8 mouse cellular contexts compared by ENCODE assay signal in genomic region chrX:43430581-43430980, GRCm38 (mm10). TPM values are rescaled to one million over a fixed set of nuclear protein-coding genes. Genes with fewer than 3 reads are reported as not detected.
DNase-seq lines count a peak whose midpoint lies in the region; ATAC-seq lines count a peak whose summit lies in the region.

No protein-coding gene starts in this region.

- H3K9ac ChIP-seq in lung, embryonic 16.5 days (ENCODE audit: low read length) = no peak overlapping the region
- no peak overlapping the region for H3K9ac ChIP-seq in embryonic facial prominence, embryonic 13.5 days
- no peak overlapping the region for H3K9ac ChIP-seq in intestine, embryonic 15.5 days

- no peaks in the 10 kb centered on the region for H3K4me1 ChIP-seq in lung, embryonic 16.5 days (replicated peaks; ENCODE audit: control insufficient read depth, insufficient read depth, low read length)
- no peaks in the 10 kb centered on the region for H3K4me1 ChIP-seq in embryonic facial prominence, embryonic 13.5 days
- no peaks in the 10 kb centered on the region for H3K4me1 ChIP-seq in intestine, embryonic 15.5 days (replicated peaks)

- DNase-seq in lung, postnatal 10 days = no peak
- peak; percentile 73 for DNase-seq in retina, embryonic 14.5 days (ENCODE audit: low spot score)
- DNase-seq in adrenal gland, adult 8-10 months = no peak
- DNase-seq in thymus, postnatal 10 days (ENCODE audit: low spot score in 2 of 2) = no peak
- DNase-seq in urinary bladder, postnatal 4 days (ENCODE audit: low spot score in 2 of 2) = no peak

- no peaks in the 10 kb centered on the region for H3K9me3 ChIP-seq in lung, embryonic 16.5 days (ENCODE audit: control insufficient read depth, low read length)
- no peaks in the 10 kb centered on the region for H3K9me3 ChIP-seq in embryonic facial prominence, embryonic 13.5 days
- no peaks in the 10 kb centered on the region for H3K9me3 ChIP-seq in intestine, embryonic 15.5 days

- peaks cover 8% of the 10 kb centered on the region for H3K27me3 ChIP-seq in lung, embryonic 16.5 days (ENCODE audit: control insufficient read depth, insufficient read depth, low read depth, low read length)
- H3K27me3 ChIP-seq in embryonic facial prominence, embryonic 13.5 days = peaks cover 20% of the 10 kb centered on the region
- peaks cover 5% of the 10 kb centered on the region for H3K27me3 ChIP-seq in intestine, embryonic 15.5 days (replicated peaks)

- H3K36me3 ChIP-seq in lung, embryonic 16.5 days (ENCODE audit: control insufficient read depth, insufficient read depth, low read length) = no peaks in the 10 kb centered on the region
- H3K36me3 ChIP-seq in embryonic facial prominence, embryonic 13.5 days = no peaks in the 10 kb centered on the region
- no peaks in the 10 kb centered on the region for H3K36me3 ChIP-seq in intestine, embryonic 15.5 days

- H3K27ac ChIP-seq in lung, embryonic 16.5 days (ENCODE audit: low read length) = no peak overlapping the region
- H3K27ac ChIP-seq in embryonic facial prominence, embryonic 13.5 days = no peak overlapping the region
- no peak overlapping the region for H3K27ac ChIP-seq in intestine, embryonic 15.5 days

- no peak for ATAC-seq in lung, embryonic 16.5 days (ENCODE audit: low read depth)
- no peak for ATAC-seq in embryonic facial prominence, embryonic 13.5 days (ENCODE audit: insufficient number of reproducible peaks, insufficient read depth, low FRiP score, low TSS enrichment, low read depth)
- ATAC-seq in intestine, embryonic 15.5 days = peak; percentile 54

- H3K4me2 ChIP-seq in lung, embryonic 16.5 days (ENCODE audit: low read depth, low read length) = peak overlapping the region; percentile 53
- H3K4me2 ChIP-seq in embryonic facial prominence, embryonic 13.5 days = peak overlapping the region; percentile 67
- H3K4me2 ChIP-seq in intestine, embryonic 15.5 days (replicated peaks) = peak overlapping the region; percentile 71

- H3K4me3 ChIP-seq in lung, embryonic 16.5 days (ENCODE audit: low read length) = peak overlapping the region; percentile 29
- peak overlapping the region; percentile 40 for H3K4me3 ChIP-seq in embryonic facial prominence, embryonic 13.5 days
- H3K4me3 ChIP-seq in intestine, embryonic 15.5 days (replicated peaks) = peak overlapping the region; percentile 35

- 9% methylated on average over 11 of the region's 11 CpGs for WGBS in lung, embryonic 16.5 days
- WGBS in embryonic facial prominence, embryonic 13.5 days = 15% methylated on average over 11 of the region's 11 CpGs
- WGBS in intestine, embryonic 15.5 days = 11% methylated on average over 11 of the region's 11 CpGs

RNA-seq across cellular contexts. Expression of gene Tenm1, which starts 1.7 kb away (rescaled TPM):
- polyA plus RNA-seq in lung, embryonic 16.5 days (2015; fragmentation: Nextera tagmentation; extraction: Ambion mirVana) = 0.18 and 0.24 TPM in 2 replicates
- polyA plus RNA-seq in embryonic facial prominence, embryonic 13.5 days (2015; fragmentation: Nextera tagmentation; extraction: Ambion mirVana) = 2.2 TPM in 2 replicates
- polyA plus RNA-seq in intestine, embryonic 15.5 days (2015; fragmentation: Nextera tagmentation; extraction: Ambion mirVana) = 0.49 and 0.54 TPM in 2 replicates
- total RNA-seq in adrenal gland, adult 8-10 months (2022) = 1 to 10 TPM in 3 of 4 experiments, under 1 TPM in 1; 0.87 to 1.9 (median 1.3) TPM
